Mouse (Mus musculus) small intestine, adult 2 months (tissue): Measurements from ENCODE around the gene Nptn. TPM values are rescaled to one million over a fixed set of nuclear protein-coding genes. Genes with fewer than 3 reads are reported as not detected.

ENCODE experiments used
- H3K27ac ChIP-seq: fragments of 200-500 bp; 2 replicates; pipeline ENCODE4 v1.5.1; 2012; ENCODE audit warnings: low read depth, low read length, control low read depth, inconsistent platforms; ENCODE audit not compliant: insufficient read depth
- H3K27me3 ChIP-seq: fragments of 200-500 bp; 2 replicates; pipeline ENCODE4 v1.6.1; 2012; ENCODE audit warnings: mild to moderate bottlenecking, moderate library complexity, low read length, inconsistent platforms; ENCODE audit not compliant: control insufficient read depth, insufficient read depth
- H3K36me3 ChIP-seq: fragments of 200-500 bp; 2 replicates; pipeline ENCODE4 v1.6.1; 2012; ENCODE audit warnings: mild to moderate bottlenecking, low read length, control low read depth, inconsistent platforms; ENCODE audit not compliant: control insufficient read depth, insufficient read depth
- H3K4me1 ChIP-seq: fragments of 200-500 bp; 2 replicates; pipeline ENCODE4 v1.6.1; 2012; ENCODE audit warnings: low read length, inconsistent platforms, mixed read lengths; ENCODE audit not compliant: control insufficient read depth, insufficient read depth, insufficient read length
- H3K4me3 ChIP-seq: fragments of 200-500 bp; 2 replicates; pipeline ENCODE4 v1.5.1; 2012; ENCODE audit warnings: low read depth, mild to moderate bottlenecking, control low read depth, inconsistent platforms, low read length, moderate library complexity
- CTCF ChIP-seq: fragments of 200-500 bp; IDR thresholded peaks from 2 replicates; pipeline ENCODE4 v1.5.1; 2012; ENCODE audit warnings: low read depth, mild to moderate bottlenecking, control low read depth, inconsistent platforms, low read length, moderate library complexity, mixed read lengths; ENCODE audit not compliant: insufficient replicate concordance, insufficient read length; ENCODE audit errors: extremely low read depth
- POLR2A ChIP-seq: fragments of 200-500 bp; IDR thresholded peaks from 2 replicates; pipeline ENCODE4 v1.6.1; 2012; ENCODE audit warnings: low read depth, mild to moderate bottlenecking, control low read depth, inconsistent platforms, low read length, moderate library complexity
- WGBS: fragments of 180-500 bp; shearing (Covaris S2); methylation state at CpG from one replicate; pipeline ENCODE4 v1.1.7; 2018; 5-methylcytosine and 5-hydroxymethylcytosine counted together
- polyA plus RNA-seq: library from polyadenylated mRNA; depleted of rRNA; stranded (reverse); fragments of >200 nt; gene quantifications from 2 replicates; pipeline ENCODE4 v1.2.3, GENCODE M21; 2012; rRNA removed

Gene Nptn
- polyA plus RNA-seq, 1 experiment = 317 TPM

DNA sequence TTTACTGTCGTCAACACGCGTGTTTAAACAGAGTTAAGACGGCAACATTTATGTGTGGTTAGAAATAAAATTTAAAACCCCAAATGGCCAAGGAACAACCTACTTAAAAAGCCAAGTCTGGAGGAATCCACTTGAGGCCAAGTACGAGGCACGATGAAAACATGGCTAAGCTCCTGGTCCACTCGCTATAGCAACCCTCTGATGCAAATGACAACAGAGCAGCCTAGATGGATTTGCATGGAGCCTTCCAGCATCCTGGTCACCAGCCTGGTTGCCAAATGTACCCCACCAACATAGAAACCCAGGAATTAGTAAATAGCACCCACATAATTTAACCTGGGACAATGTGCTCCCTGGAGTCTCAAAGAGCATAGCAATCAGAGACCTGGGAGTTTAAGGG, 121.7 kb downstream of the Nptn start:
- WGBS = 83% methylated on average over 7 of the region's 7 CpGs
- H3K27me3 ChIP-seq = no peaks in the 10 kb centered on the region
- no peak overlapping the region for H3K4me3 ChIP-seq
- H3K27ac ChIP-seq = no peak overlapping the region
- TF ChIP-seq CTCF (no peak), POLR2A (no peak)
- peaks cover 1% of the 10 kb centered on the region; the same call in 1 of the 2 replicates for H3K4me1 ChIP-seq
- no peaks in the 10 kb centered on the region for H3K36me3 ChIP-seq

DNA sequence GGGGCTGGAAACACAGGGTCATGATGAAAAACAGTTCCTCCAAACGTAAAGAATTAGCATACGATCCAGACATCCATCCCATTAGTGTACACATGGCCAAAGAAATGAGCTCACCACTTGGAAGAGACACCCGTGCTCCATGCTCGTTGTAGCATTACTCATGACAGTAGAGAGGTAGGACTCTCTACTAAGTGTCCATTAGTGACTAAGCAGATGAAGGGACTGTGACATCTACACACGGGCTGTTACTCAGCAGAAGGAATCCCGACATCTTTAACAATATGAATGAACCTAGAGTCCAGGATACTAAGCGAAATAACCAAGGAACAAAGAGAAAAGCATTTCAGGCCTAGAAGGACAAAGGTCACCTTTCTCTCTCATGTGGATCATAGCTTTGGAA, 124.0 kb downstream of the Nptn start:
- Histone ChIP-seq H3K4me1 (peaks cover 8% of the 10 kb centered on the region; the same call in 1 of the 2 replicates), H3K4me3 (no peak overlapping the region), H3K27me3 (no peaks in the 10 kb centered on the region), H3K27ac (no peak overlapping the region), H3K36me3 (no peaks in the 10 kb centered on the region)
- 68% methylated on average over 7 of the region's 7 CpGs for WGBS
- TF ChIP-seq POLR2A (no peak), CTCF (no peak)

Other genes starting within 250 kb of the Nptn start
- gene Tbc1d21, start 211.8 kb upstream of the Nptn start, polyA plus RNA-seq = not detected in 2 replicates
- 1.0 and 1.1 TPM in 2 replicates for gene Insyn1, start 93.6 kb upstream of the Nptn start, polyA plus RNA-seq
- 3.2 and 4.8 TPM in 2 replicates for gene Cd276, start 26.8 kb upstream of the Nptn start, polyA plus RNA-seq
- gene Rec114, start 161.7 kb downstream of the Nptn start, polyA plus RNA-seq = 0.11 TPM in 1 of 2 replicates, not detected in the other
- 0.79 and 1.2 TPM in 2 replicates for gene Hcn4, start 241.2 kb downstream of the Nptn start, polyA plus RNA-seq